Mouse (Mus musculus) fibroblast of lung, adult 2 months (primary cell): ENCODE measurements around the gene Samd13.

Experiments
- DNase-seq: peaks from one replicate; pipeline ENCODE4 v3.0.0-alpha.2; 2011; ENCODE audit warnings: low read depth

The Samd13 gene

GRCm38 (mm10) chr3:146684811-146685675, at the start of gene Samd13:
Gene Samd13, minus strand, starts transcription at chr3:146685592.
- no peak for DNase-seq

DNA sequence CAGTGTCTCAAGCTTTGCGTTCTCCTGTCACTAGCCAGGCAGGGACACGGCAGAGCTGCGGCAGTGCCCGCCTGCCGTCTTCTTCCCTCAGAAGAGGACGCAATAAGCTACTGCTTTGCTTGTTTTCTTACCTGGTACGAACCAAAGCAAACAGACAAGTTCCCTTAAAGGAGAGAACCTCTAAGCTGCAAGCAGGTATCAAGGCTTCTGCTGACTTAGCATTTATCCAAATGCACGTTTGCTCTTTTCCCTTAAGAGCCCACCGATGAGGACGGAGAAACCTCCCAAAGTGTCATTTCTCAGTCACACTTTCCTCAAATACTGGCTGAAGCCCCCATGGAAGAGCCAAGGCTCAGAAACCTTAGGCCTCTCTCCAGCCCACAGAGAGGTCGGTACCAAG, 46.1 kb upstream of the Samd13 start:
- no peak for DNase-seq

DNA sequence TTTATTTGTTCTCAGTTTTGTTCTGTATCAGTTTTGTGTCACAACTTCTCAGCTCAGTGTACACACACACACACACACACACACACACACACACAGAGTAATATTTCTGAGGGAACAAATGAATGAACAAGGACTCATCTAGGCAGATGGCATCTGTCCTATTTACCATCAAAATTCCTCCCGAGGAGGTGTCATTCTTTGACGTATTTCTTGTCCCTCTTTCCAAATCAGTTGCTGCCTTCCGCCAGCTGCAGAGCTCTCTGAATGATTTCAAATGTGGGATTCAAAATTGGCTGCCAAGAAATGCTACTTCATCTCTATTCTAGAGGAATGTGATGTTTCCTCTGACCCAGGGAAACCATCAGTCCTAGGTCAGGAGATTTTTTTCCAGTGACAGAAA, 37.6 kb upstream of the Samd13 start:
- peak; percentile 5 for DNase-seq

DNA sequence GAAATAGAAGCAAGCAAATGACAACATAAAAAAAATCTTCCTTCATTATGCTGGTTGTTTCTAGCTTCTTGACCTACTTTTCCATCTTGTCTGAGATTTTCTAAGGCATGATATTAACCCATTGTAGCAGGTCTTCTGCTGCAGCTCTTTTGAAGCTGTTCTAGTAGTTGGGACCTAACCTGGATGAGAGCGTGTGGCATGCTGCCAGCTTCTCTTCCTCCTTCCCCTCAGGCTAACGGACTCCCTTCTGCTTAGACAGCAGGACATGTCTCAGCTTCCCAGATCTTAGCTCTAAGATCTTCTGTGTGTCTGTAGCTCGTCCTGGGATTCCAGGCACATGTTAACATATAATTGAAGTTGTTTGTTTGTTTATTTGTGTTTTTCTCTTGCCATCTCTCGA, 34.3 kb upstream of the Samd13 start:
- no peak for DNase-seq

DNA sequence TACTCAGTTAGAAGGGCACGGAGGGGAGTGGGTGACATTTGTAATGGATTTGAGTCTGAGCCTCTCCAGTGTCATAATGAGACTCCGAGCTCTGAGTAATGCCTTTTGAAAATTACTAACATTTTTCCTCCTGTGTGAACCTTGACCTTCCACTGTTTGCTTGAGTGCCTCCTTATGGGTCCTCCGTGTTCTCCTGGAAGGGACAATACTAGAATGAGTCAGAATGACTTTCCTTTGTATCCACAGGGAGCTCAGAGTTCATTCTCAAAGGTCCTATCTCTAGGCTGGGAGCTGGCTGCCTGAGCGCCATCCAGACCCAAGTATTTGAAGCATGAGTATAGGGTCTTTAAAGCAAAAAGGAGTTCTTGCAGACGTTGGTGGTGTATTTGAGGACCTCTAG, 32.9 kb upstream of the Samd13 start:
- DNase-seq, result no peak

- DNase-seq, result no peak
These were observed 26.9 kb upstream of the Samd13 start for GRCm38 (mm10) chr3:146712305-146712704.

GRCm38 (mm10) chr3:146711559-146711958, 26.2 kb upstream of the Samd13 start:
- DNase-seq, result no peak

DNA sequence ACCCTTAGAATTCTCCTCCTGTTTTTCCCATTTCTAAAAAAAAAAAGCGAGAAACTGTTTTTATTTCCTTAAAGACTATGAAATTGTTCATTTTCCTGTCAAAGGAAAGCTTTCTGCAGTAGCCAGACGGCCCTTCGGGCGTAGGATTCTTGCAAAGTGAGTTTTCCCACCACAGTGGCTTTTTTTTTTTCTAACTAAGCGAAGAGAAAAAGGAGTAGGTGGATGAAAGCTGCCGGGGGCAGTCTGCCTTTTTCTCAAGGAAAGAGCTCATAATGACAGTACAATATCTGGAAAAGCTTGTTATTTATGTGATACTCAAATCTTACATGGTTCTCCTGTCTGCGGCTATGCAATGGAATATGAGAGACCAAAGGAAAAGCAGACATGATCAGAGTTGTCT, 25.7 kb upstream of the Samd13 start:
- DNase-seq, result peak; percentile 5

- DNase-seq, result no peak
These were observed 23.7 kb upstream of the Samd13 start for GRCm38 (mm10) chr3:146709086-146709485.

DNA sequence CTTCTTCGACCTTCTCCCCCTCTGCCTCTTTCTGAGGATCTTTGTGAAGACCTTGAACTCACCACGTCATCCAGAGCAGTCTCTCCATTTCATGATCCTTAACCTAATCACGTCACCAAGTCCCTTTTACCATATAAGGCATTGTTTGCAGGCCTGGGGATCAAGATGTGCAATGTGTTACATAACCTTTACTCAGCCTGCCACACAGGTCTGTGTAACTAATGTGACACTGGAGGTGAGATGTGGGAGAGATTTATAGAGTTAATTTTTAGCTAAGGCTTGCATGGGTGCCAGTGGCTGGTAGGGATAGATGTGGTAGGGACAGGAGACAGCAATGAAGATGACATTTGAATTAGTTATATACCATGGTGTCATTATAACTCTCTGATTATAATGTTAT, 23.0 kb upstream of the Samd13 start:
- DNase-seq, result no peak

DNA sequence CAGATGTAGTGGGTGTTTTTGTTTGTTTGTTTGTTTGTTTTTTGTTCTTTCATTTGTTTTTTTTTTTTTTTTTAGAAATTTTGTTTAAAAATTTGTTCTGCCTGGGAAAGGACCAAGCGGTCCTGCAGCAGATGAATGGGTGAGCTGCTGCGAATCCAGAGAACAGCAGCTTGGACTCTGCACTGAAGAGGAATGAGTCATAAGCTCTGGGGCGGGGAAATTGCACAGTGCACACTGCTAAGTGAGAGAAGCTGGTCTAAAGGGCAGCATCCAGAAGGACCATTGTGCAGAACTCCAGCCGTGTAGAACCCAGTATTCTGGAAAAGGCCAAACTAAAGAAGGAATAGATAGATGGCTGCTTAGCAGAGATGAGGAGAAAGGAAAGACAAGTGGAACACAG, 18.7 kb upstream of the Samd13 start:
- no peak for DNase-seq

DNA sequence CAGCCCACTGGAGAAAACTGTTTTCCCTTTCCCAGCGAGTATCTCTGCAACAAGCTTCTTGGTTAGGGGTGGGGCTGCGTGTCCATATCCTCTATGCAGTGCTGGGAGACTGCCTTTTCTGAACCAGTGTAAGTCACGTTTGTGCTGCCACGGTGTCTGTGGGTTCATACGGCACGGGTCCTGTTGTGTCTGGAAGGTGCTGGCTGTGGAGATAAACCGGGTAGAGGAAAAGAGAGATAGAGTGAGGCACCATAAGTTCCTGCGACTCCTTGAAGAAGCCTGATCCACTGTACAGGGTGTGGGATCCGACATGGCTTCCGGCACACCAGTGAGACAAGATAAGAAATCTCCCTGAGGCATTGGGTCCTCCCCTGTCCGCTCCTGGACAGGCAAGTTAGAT, 14.7 kb upstream of the Samd13 start:
- no peak for DNase-seq

- no peak for DNase-seq
These were observed 13.6 kb upstream of the Samd13 start for GRCm38 (mm10) chr3:146698982-146699381.

DNA sequence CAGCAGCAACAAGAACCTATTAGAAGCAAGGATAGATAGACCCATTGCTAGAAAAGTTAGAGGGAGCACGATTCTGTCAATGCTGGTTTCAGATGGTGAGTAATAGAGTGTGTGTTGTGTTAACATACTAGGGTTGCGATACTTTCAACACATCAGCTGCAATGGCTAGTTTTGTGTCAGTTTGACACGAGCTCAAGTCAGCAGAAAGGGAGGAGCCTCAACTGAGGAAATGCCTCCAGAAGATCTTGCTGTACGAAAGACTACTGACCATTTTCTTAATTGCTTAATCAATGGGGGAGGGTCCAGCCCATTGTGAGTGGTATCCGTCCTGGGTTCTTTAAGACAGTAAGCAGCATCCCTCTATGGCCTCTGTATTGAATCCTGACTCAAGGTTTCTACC, 7.2 kb upstream of the Samd13 start:
- DNase-seq, result no peak

- DNase-seq, result no peak
These were observed 1.8 kb upstream of the Samd13 start for GRCm38 (mm10) chr3:146687121-146687725.

DNA sequence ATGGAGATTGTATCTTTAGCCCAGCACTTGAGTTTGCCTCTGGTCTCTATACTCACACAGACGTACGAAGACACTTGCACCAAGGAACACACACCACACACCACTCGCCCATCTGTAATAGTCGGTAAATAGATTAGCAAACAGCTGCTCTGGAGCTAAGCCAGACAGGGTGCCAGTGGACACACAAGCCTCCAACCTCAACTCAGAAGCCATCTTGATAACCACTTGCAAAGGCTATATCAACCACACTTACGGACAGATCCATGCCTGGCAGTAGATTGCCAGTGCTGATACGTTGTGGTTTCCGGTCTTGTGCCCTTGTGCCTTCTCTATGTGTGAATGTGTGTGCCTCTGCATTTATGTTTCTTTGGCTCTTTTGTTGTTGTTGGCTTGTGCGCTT, 1.0 kb upstream of the Samd13 start:
- no peak for DNase-seq

DNA sequence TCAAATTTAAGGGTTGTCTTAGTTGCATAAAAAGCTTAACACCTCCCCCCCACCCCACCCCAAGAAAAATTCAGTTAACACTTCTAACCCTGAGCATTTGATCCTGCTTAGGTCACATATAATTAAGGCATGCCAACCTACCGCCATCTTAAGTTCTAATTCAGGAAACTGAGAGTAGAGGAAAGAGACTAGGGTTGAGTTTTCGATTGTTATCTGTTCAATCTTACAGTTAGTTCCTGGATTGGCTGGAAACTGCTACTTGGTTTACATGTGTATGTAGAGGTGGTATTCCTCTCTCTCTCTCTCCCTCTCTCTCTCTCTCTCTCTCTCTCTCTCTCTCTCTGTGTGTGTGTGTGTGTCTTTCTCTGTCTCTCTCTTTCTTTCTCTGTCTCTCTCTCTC, 2.3 kb downstream of the Samd13 start:
- no peak for DNase-seq

GRCm38 (mm10) chr3:146682140-146682651, 3.2 kb downstream of the Samd13 start:
- no peak for DNase-seq

- no peak for DNase-seq
These were observed 3.7 kb downstream of the Samd13 start for GRCm38 (mm10) chr3:146681696-146682095.

DNA sequence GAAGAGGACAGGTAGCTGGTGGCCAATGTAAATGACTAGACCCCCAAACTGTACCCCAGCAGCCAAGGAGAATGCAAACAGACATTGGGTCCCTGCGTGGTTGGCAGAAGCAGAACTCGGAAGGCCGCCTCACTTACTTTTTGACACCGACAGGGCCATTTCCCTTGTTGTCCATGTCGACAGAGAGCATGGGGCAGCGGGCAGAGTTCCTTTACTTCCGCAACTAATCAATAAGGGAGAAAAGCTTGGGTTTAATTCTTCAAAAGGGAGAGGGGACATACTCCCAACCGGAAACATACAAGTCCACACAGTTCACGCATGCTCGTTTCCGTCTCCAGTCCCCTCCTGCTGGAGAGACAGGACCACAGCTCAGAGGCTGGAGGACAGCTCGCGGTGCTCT, 4.8 kb downstream of the Samd13 start:
- DNase-seq, result no peak

- no peak for DNase-seq
These were observed 5.7 kb downstream of the Samd13 start for GRCm38 (mm10) chr3:146679646-146680045.

GRCm38 (mm10) chr3:146676193-146676592, 9.2 kb downstream of the Samd13 start:
- no peak for DNase-seq

DNA sequence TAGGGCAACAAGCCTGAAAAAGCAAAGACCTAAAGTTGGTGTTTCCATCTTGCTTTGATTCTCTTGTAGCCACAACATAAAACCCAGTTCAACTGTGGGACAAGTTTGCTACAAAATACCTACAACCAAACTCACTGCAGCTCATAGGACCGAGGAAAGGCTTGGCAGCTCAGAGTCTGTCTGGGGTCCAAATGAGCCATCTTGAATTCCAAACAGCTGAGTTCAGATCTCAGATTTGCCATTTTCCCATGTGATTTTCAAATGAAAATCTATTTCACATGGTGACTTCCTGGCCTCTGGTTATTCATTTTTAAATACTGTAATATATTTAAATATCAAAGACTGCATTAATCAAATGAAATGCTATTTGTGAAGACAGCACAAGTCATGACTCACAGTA, 10.3 kb downstream of the Samd13 start:
- DNase-seq, result peak; percentile 81

GRCm38 (mm10) chr3:146671121-146671520, 14.3 kb downstream of the Samd13 start:
- no peak for DNase-seq
